8 mouse cellular contexts compared by ENCODE assay signal in genomic region chr3:89715207-89715966, GRCm38 (mm10). TPM values are rescaled to one million over a fixed set of nuclear protein-coding genes. Genes with fewer than 3 reads are reported as not detected.
A peak's percentile ranks its signal among the peaks of the same experiment; 100 is the strongest.
DNase-seq lines count a peak whose midpoint lies in the region; ATAC-seq and TF ChIP-seq lines count a peak whose summit lies in the region.

No protein-coding gene starts in this region.

- peaks cover 11% of the 10 kb centered on the region for H3K4me1 ChIP-seq in thymus, adult 2 months (replicated peaks; ENCODE audit: control insufficient read depth, insufficient read depth, low read length)
- peaks cover 12% of the 10 kb centered on the region for H3K4me1 ChIP-seq in hindbrain, embryonic 14.5 days (replicated peaks; ENCODE audit: control insufficient read depth, insufficient read depth, low read length)
- peaks cover 15% of the 10 kb centered on the region for H3K4me1 ChIP-seq in midbrain, embryonic 14.5 days (ENCODE audit: control insufficient read depth, insufficient read depth, low read length)

- peak overlapping the region; percentile 79 for H3K4me2 ChIP-seq in hindbrain, embryonic 14.5 days (replicated peaks)
- peak overlapping the region; percentile 81 for H3K4me2 ChIP-seq in midbrain, embryonic 14.5 days (ENCODE audit: low read length)

- H3K27ac ChIP-seq in thymus, adult 2 months (ENCODE audit: control insufficient read depth, insufficient read depth, low read length), result no peak overlapping the region
- peak overlapping the region; percentile 91 for H3K27ac ChIP-seq in hindbrain, embryonic 14.5 days
- H3K27ac ChIP-seq in midbrain, embryonic 14.5 days (replicated peaks; ENCODE audit: low read depth, low read length), result peak overlapping the region; percentile 91

- no peak for DNase-seq in thymus, adult 2 months
- no peak for DNase-seq in thymus, postnatal 14 days
- DNase-seq in cerebellum, adult 18-20 months, result peak; percentile 66 to 77
- DNase-seq in forelimb bud, embryonic 11.5 days (ENCODE audit: low read depth, low spot score), result peak; percentile 20
- DNase-seq in hindbrain, embryonic 14.5 days (ENCODE audit: low spot score), result peak; percentile 48
- peak; percentile 15 for DNase-seq in liver
- peak; percentile 67 for DNase-seq in midbrain, embryonic 14.5 days
- DNase-seq in yolk sac, embryonic 10.5 days (ENCODE audit: low spot score), result peak; percentile 18

- no peaks in the 10 kb centered on the region; the same call in 1 of the 2 replicates for H3K27me3 ChIP-seq in thymus, adult 2 months (ENCODE audit: control insufficient read depth, insufficient read depth, low read length)
- H3K27me3 ChIP-seq in hindbrain, embryonic 14.5 days (ENCODE audit: control insufficient read depth, insufficient read depth, low read length), result no peaks in the 10 kb centered on the region
- no peaks in the 10 kb centered on the region for H3K27me3 ChIP-seq in midbrain, embryonic 14.5 days (ENCODE audit: control insufficient read depth, insufficient read depth, low read length)

- H3K36me3 ChIP-seq in thymus, adult 2 months (ENCODE audit: control insufficient read depth, insufficient read depth, low read length), result no peaks in the 10 kb centered on the region
- no peaks in the 10 kb centered on the region for H3K36me3 ChIP-seq in hindbrain, embryonic 14.5 days (replicated peaks; ENCODE audit: control insufficient read depth, insufficient read depth)
- H3K36me3 ChIP-seq in midbrain, embryonic 14.5 days (ENCODE audit: control insufficient read depth, insufficient read depth, low read length), result no peaks in the 10 kb centered on the region

- peak; percentile 77 for ATAC-seq in hindbrain, embryonic 14.5 days (ENCODE audit: low FRiP score)
- peak; percentile 73 for ATAC-seq in midbrain, embryonic 14.5 days (ENCODE audit: low FRiP score, low TSS enrichment)

- WGBS in thymus, adult 2 months, result 6% methylated on average over 59 of the region's 59 CpGs
- 2% methylated on average over 59 of the region's 59 CpGs for WGBS in hindbrain, embryonic 14.5 days
- 2% methylated on average over 59 of the region's 59 CpGs for WGBS in midbrain, embryonic 14.5 days

- 0 out of 2 replicates have a peak, but pooled peaks have one; percentile 3 for TF ChIP-seq CTCF in thymus, adult 2 months (IDR thresholded peaks at IDR 0.05; ENCODE audit: borderline replicate concordance, control insufficient read depth, extremely low read depth, insufficient read depth, low read length, poor library complexity)

- no peaks in the 10 kb centered on the region for H3K9me3 ChIP-seq in hindbrain, embryonic 14.5 days (ENCODE audit: control insufficient read depth, low read length)
- H3K9me3 ChIP-seq in midbrain, embryonic 14.5 days (ENCODE audit: control insufficient read depth, low read length), result no peaks in the 10 kb centered on the region

- peak overlapping the region; percentile 89 for H3K9ac ChIP-seq in hindbrain, embryonic 14.5 days
- peak overlapping the region; percentile 97 for H3K9ac ChIP-seq in midbrain, embryonic 14.5 days (replicated peaks; ENCODE audit: low read length)

- H3K4me3 ChIP-seq in thymus, adult 2 months (ENCODE audit: control insufficient read depth, insufficient read depth, low read length), result peak overlapping the region; percentile 70
- peak overlapping the region; percentile 90 for H3K4me3 ChIP-seq in hindbrain, embryonic 14.5 days (replicated peaks; ENCODE audit: low read length)
- peak overlapping the region; percentile 95 for H3K4me3 ChIP-seq in midbrain, embryonic 14.5 days (replicated peaks; ENCODE audit: low read depth, low read length)

- no peak for TF ChIP-seq POLR2A in thymus, adult 2 months (IDR thresholded peaks at IDR 0.05; ENCODE audit: control insufficient read depth, extremely low read depth, insufficient read depth, low read length, poor library complexity)

RNA-seq across cellular contexts. Expression of gene Adar, which starts 0.6 kb away (rescaled TPM):
- 70.8 and 71.1 TPM in 2 replicates for polyA plus RNA-seq in thymus, adult 2 months (2012; rRNA removed)
- polyA plus RNA-seq in hindbrain, embryonic 14.5 days (2014; fragmentation: Nextera tagmentation; extraction: Ambion mirVana), result 31.6 and 35.8 TPM in 2 replicates
- 26.1 and 33.6 TPM in 2 replicates for polyA plus RNA-seq in midbrain, embryonic 14.5 days (2014; fragmentation: Nextera tagmentation; extraction: Ambion mirVana)

RNA-seq across cellular contexts. Expression of gene Chrnb2, which starts 49.0 kb away (rescaled TPM):
- 2.8 and 2.9 TPM in 2 replicates for polyA plus RNA-seq in thymus, adult 2 months (2012; rRNA removed)
- 26.0 and 29.1 TPM in 2 replicates for polyA plus RNA-seq in hindbrain, embryonic 14.5 days (2014; fragmentation: Nextera tagmentation; extraction: Ambion mirVana)
- 29.6 and 31.5 TPM in 2 replicates for polyA plus RNA-seq in midbrain, embryonic 14.5 days (2014; fragmentation: Nextera tagmentation; extraction: Ambion mirVana)

RNA-seq across cellular contexts. Expression of gene Ube2q1, which starts 58.0 kb away (rescaled TPM):
- 47.8 and 49.1 TPM in 2 replicates for polyA plus RNA-seq in thymus, adult 2 months (2012; rRNA removed)
- polyA plus RNA-seq in hindbrain, embryonic 14.5 days (2014; fragmentation: Nextera tagmentation; extraction: Ambion mirVana), result 21.8 and 24.5 TPM in 2 replicates
- polyA plus RNA-seq in midbrain, embryonic 14.5 days (2014; fragmentation: Nextera tagmentation; extraction: Ambion mirVana), result 22.2 and 25.0 TPM in 2 replicates

Comparison
In these comparisons a context has a peak if more than half of its experiments do, and no peak if none do; other contexts are left out.
1. DNase-seq: peak in cerebellum, adult 18-20 months (2 of 2), forelimb bud, embryonic 11.5 days (single experiment), hindbrain, embryonic 14.5 days (single experiment), liver (single experiment), midbrain, embryonic 14.5 days (single experiment) and yolk sac, embryonic 10.5 days (single experiment); none in thymus, adult 2 months (single experiment) and thymus, postnatal 14 days (single experiment).
2. Peak in every context shown above with its lines, with median percentiles within 50 percentile points of each other: H3K4me3 ChIP-seq.